Mouse (Mus musculus) Patski (cell line): ENCODE measurements at regions not wholly inside any gene's neighbourhood (a gene's known extent, or its start where the extent isn't known, plus 50 kb on each side); places are given as distances from the start of the nearest gene placed in this dataset.

ENCODE experiments used
- ATAC-seq: fragments of 100-300 bp; one replicate; pipeline ENCODE4 v1.8.0; 2021
- CTCF ChIA-PET: fragments of 350-600 bp; sonication (Branson Sonifier 250); formaldehyde crosslinking; loops from one replicate; lab custom pipeline; 2022; ENCODE audit warnings: inconsistent platforms; lab: Charles Lee
- POLR2A ChIA-PET: fragments of 350-600 bp; sonication (Branson Sonifier 250); formaldehyde crosslinking; loops from one replicate; lab custom pipeline; 2022; ENCODE audit warnings: antibody characterized with exemption, inconsistent platforms; lab: Charles Lee
- DNase-seq: peaks from one replicate; pipeline ENCODE4 v3.0.0-alpha.2; 2011; ENCODE audit warnings: low read depth, low spot score
- H3K27me3 ChIP-seq: fragments of 371-371 bp; one replicate; pipeline ENCODE4 v1.5.1; 2021
- CTCF ChIP-seq: fragments of 100-300 bp; IDR thresholded peaks from one replicate; pipeline ENCODE4 v1.5.1; 2021
- in situ Hi-C: fragments of 300-500 bp; cut with MboI; formaldehyde crosslinking; loops from 3 replicates; pipeline ENCODE4 v1.11.1; 2018; ENCODE audit warnings: low pct_unique_long_range_greater_than_20kb, mixed read lengths

DNA sequence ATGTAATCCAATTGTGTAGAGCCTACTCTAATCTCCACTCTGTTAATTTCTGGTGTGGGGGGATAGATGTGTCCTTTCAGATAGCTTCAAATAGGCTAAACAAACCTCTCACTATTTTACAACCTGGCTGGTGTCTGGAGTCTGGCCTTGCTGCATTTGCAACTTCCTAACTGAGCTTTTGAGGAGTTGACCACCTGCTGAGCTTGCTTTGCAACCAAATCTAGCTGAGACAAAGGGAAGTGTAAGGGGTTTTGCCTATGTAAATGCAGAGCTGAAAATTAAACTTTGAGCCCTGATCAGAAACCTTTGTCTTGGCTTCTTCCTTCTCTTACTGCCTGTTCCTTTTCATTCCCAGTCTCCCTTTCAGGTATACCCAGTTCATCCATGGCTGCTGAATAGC is 404.3 kb downstream of the Cetn3 start:
- CTCF ChIA-PET = no interaction called here
- POLR2A ChIA-PET = no interaction called here
- TF ChIP-seq CTCF = no peak
- no peak for ATAC-seq
- no peaks in the 10 kb centered on the region for H3K27me3 ChIP-seq
- DNase-seq = no peak
- in situ Hi-C loops = no loop called here

DNA sequence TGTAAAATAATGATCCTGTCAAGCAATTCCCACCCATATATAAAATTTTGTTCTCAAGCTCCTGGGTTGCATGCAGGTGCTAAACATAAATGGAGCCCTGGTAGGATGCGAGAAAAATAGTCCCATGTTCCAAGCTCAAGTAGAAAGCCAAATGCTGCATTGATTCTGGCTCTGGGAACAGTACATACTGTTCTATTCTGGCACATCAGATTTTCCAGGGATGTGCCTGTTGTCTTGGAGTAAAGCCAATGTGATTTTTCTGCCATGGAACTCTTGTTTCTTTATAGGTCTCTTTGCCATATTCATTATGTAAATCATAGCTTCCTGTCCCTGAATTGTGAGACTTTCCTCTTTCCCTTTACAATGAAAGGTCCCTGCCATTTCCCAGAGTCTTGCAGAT is 417.9 kb downstream of the Cetn3 start:
- in situ Hi-C loops = no loop called here
- DNase-seq = no peak
- TF ChIP-seq CTCF = no peak

DNA sequence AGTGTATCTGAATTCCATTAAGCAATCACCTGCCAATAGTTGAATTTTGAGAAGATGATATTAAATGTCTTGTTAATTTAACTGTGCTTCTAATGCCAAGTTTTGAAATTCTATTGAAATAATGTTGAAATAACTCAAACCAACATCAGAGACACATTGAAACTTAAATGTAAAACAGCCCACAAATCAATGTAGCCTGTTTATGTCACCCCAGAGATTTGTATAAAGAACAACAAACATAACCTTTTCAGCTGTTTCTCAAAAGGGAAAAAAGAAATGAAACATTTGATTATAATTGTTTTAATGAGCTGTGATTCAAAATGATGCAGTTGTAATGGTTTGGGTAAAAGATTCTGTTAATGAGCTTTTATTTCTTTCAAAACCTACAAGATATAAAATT is 442.6 kb downstream of the Cetn3 start:
- in situ Hi-C loops = no loop called here
- no peak for TF ChIP-seq CTCF
- ChIA-PET POLR2A (no interaction called here), CTCF (no interaction called here)
- no peak for DNase-seq
- no peaks in the 10 kb centered on the region for H3K27me3 ChIP-seq
- ATAC-seq = no peak

More for the DNA sequence above, 417.9 kb downstream of the Cetn3 start:
- POLR2A ChIA-PET = no interaction called here
- CTCF ChIA-PET = no interaction called here
- no peak for ATAC-seq
- no peaks in the 10 kb centered on the region for H3K27me3 ChIP-seq

DNA sequence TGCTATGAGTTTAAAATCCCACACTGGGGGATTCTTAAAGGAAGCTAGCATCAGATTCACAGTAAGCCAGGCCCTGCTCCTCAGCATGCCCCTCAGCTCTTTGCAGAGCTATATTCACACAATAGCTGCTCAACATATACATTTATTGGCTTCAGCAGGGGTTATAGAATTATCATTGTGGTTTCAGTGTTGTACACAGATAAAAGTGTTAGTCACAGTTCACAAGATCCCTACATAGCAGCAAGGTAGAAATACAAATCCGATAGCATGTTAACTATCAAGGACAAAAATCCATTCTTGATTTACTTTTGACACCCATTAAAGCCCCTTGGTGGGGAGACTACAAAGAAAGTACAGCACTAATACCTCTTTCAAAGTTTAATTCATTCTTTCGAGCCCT is 451.0 kb downstream of the Cetn3 start:
- in situ Hi-C loops = no loop called here
- no peak for TF ChIP-seq CTCF
- ATAC-seq = no peak
- H3K27me3 ChIP-seq = no peaks in the 10 kb centered on the region
- POLR2A ChIA-PET = no interaction called here
- no peak for DNase-seq
- CTCF ChIA-PET = no interaction called here

DNA sequence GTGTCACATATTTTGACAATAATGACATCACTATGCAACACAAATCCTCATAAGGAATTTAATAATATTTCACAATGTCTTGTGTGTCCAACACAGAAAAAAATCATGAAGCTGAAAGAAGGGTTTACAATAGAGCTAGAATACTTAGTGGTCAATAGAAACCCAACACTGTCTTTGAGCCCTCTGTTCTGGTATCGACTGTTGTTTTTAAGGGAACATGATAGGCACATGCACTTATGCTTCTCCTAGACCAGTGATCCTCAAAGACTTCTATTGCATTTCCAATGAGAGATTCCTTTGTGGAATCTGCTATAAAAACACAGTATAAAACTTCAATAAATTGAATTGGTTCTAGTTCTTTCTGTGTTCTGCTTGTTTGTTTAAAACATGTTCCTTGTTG is 463.4 kb downstream of the Cetn3 start:
- no peak for ATAC-seq
- no peak for TF ChIP-seq CTCF
- H3K27me3 ChIP-seq = no peaks in the 10 kb centered on the region
- CTCF ChIA-PET = no interaction called here
- no peak for DNase-seq
- POLR2A ChIA-PET = no interaction called here
- in situ Hi-C loops = no loop called here

DNA sequence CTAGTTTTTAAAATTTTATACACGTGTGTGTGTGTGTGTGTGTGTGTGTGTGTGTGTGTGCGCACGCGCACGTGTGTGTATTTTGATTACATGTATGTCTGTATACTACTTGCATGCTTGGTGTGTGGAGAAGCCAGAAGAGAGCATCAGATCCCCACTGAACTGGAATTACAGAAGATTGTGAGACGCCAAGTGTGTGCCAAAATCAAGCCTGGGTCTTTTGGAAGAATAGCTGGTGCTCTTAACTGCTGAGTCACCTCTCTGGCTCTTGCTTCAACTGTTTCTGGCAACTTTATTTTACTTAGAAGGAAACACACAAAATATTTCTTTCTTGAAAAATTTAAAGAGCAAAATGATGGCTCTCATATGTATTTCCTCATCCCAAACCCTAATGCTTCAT is 467.5 kb downstream of the Cetn3 start:
- ATAC-seq = no peak
- ChIA-PET CTCF (no interaction called here), POLR2A (no interaction called here)
- no peak for DNase-seq
- TF ChIP-seq CTCF = no peak
- H3K27me3 ChIP-seq = no peaks in the 10 kb centered on the region
- in situ Hi-C loops = no loop called here

DNA sequence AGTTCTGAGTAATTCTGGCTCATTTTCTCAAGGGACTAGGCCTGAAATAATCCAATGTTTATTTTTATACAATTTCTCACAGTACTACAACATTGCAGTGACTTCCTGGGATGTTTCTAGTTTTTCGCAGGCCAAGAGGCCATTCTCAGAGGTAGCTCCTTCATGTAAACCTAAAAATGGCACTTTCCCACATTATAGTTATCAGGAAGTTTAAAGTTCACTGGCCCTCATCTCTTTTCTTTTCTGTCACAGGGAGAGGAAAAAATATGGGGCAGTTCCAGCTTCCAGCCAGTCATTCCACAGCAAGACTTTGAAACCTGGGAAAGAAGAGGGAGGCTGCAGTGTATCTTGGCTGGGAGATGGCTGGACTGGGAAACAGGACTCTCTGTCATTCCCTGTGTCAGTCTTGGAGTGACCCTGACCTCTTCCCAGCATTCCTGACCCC is 475.6 kb downstream of the Cetn3 start:
- no peaks in the 10 kb centered on the region for H3K27me3 ChIP-seq
- in situ Hi-C loops = no loop called here
- ChIA-PET CTCF (no interaction called here), POLR2A (no interaction called here)
- ATAC-seq (no peak), DNase-seq (no peak)
- TF ChIP-seq CTCF = no peak

DNA sequence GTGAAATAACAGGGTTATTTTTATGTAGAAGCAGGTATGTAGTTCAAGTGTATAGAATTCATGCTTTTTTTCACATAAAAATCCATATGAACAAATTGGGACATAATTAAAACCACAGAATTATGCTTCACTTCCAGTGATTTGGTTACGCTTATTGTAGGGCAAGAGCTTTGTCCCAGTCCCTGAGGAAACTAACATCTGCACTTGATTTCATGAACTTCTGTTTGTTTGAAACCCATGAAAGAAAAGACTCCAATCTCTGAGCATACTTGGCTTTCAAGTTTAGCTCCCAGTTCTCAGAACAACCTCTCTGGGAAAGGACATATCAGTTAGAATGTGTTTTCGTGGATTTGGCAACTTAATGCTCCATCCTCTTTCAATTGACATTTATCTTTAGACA is 481.4 kb downstream of the Cetn3 start:
- ChIA-PET POLR2A (no interaction called here), CTCF (no interaction called here)
- ATAC-seq (no peak), DNase-seq (no peak)
- no peaks in the 10 kb centered on the region for H3K27me3 ChIP-seq
- TF ChIP-seq CTCF = no peak
- in situ Hi-C loops = no loop called here

DNA sequence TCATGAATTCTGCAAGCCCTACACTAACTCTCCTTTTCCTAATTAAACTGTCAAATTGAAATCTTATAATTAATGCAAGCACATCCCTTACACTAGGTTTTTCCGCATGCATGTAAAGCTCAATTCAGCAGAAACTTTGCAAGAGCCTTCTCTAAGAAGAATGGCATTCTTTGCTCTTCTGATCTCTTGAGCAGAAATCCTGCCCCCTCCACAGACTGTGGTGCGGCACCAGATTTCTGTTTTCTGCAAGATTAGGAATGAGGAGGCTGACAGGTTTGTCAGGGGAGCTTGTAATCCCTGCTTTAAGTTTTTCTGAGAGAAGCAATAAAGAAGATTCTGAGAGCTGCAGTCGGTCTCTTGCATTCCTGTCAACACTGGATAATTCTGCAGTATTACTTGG is 482.3 kb downstream of the Cetn3 start:
- DNase-seq (no peak), ATAC-seq (no peak)
- H3K27me3 ChIP-seq = no peaks in the 10 kb centered on the region
- no peak for TF ChIP-seq CTCF
- in situ Hi-C loops = no loop called here
- ChIA-PET POLR2A (no interaction called here), CTCF (no interaction called here)

DNA sequence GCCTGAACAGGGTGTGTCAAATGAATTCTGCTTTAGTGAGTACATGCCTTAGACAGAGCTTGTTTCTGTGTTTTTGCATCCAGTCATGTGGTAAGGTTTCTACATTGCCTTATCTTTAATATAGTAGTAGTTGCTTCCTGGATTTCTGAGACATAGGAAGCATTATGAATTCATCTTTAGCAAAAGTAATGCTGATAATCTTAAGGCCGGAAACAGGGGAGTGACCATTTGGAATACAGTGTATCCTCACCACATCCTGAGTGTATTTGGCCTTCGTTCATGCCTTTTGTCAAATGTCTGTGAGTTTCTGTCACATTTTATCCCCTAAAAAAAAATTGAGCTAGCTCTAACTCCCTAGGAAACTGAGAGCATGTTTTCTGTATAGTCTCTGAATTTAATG is 482.9 kb downstream of the Cetn3 start:
- H3K27me3 ChIP-seq = no peaks in the 10 kb centered on the region
- DNase-seq (no peak), ATAC-seq (no peak)
- no peak for TF ChIP-seq CTCF
- POLR2A ChIA-PET = no interaction called here
- in situ Hi-C loops = no loop called here
- CTCF ChIA-PET = no interaction called here

DNA sequence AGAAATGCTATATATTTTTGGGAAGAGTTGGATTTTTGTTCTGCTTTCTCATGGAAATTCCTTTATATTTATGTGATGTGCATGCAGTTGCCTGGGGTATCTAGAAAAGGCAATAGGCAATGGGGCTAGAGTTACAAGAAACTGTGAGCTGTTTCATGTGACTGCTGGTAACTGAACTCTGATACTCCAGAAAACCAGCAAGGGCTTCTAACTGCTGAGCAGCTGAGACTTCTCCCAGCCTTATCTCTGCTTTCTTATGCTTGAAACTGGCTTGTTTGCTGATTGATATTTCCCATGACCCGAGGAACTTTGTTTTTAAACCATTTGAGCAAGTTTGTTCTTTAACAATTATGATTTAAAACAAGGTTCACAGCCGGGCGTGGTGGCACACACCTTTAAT is 491.9 kb downstream of the Cetn3 start:
- no peaks in the 10 kb centered on the region for H3K27me3 ChIP-seq
- in situ Hi-C loops = no loop called here
- CTCF ChIA-PET = no interaction called here
- POLR2A ChIA-PET = no interaction called here
- TF ChIP-seq CTCF = no peak
- DNase-seq = no peak
- no peak for ATAC-seq

DNA sequence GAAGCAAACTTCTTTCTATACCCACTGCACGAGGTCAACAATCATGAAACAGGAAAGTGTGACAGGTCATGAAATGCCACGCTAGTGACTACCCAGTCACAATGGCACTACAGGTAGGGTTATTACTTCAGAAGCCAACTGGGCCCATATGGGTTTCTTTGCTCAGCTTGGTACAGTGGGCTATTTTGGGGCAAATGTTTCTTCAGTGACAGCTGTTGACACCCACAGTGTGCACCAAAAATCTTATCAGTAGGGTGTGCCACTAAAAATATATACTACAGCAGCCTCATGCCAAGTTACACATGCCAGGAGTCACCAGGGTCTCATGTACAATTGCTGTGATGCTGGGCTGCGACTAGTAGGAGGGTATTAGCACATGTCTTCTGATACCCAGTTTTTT is 493.1 kb downstream of the Cetn3 start:
- no peak for TF ChIP-seq CTCF
- in situ Hi-C loops = no loop called here
- POLR2A ChIA-PET = no interaction called here
- ATAC-seq (no peak), DNase-seq (no peak)
- H3K27me3 ChIP-seq = no peaks in the 10 kb centered on the region
- CTCF ChIA-PET = no interaction called here
